In genomic region chr5:30105668-30106300, GRCm38 (mm10) we compare ENCODE assay signal across 9 mouse cellular contexts. TPM values are rescaled to one million over a fixed set of nuclear protein-coding genes. Genes with fewer than 3 reads are reported as not detected.
A peak's percentile ranks its signal among the peaks of the same experiment; 100 is the strongest.
DNase-seq lines count a peak whose midpoint lies in the region; ATAC-seq lines count a peak whose summit lies in the region.
"Had no signal": no experiment of that assay in that cellular context is flagged by ENCODE, and none has a peak within 500 bp of the region (broad histone marks: within the 10 kb centered on the region; RNA-seq: fewer than 3 reads in every experiment).

3110082J24Rik (minus strand) TSS chr5:30106086.

- peaks cover 59% of the 10 kb centered on the region for H3K4me1 ChIP-seq in hindbrain, embryonic 13.5 days (replicated peaks)
- H3K4me1 ChIP-seq in midbrain, embryonic 16.5 days (ENCODE audit: control insufficient read depth, insufficient read depth, low read length) = peaks cover 38% of the 10 kb centered on the region

- H3K9ac ChIP-seq in hindbrain, embryonic 13.5 days = peak within 1 kb of the TSS; percentile 88
- H3K9ac ChIP-seq in midbrain, embryonic 16.5 days (ENCODE audit: low read depth, low read length) = peak within 1 kb of the TSS; percentile 73

- H3K27me3 ChIP-seq in hindbrain, embryonic 13.5 days = 0 out of 2 replicates have a peak, but pooled peaks cover 11% of the 10 kb centered on the region
- no peaks in the 10 kb centered on the region; the same call in 1 of the 2 replicates for H3K27me3 ChIP-seq in midbrain, embryonic 16.5 days (ENCODE audit: control insufficient read depth, insufficient read depth, low read depth, low read length)

- peak within 1 kb of the TSS; percentile 96 for H3K4me2 ChIP-seq in hindbrain, embryonic 13.5 days
- H3K4me2 ChIP-seq in midbrain, embryonic 16.5 days (ENCODE audit: low read length) = peak within 1 kb of the TSS; percentile 99

- H3K36me3 ChIP-seq in hindbrain, embryonic 13.5 days = no peaks in the 10 kb centered on the region
- H3K36me3 ChIP-seq in midbrain, embryonic 16.5 days (ENCODE audit: control insufficient read depth, insufficient read depth, low read length) = no peaks in the 10 kb centered on the region

- peak; percentile 40 for ATAC-seq in hindbrain, embryonic 13.5 days (ENCODE audit: low FRiP score)
- ATAC-seq in midbrain, embryonic 16.5 days = peak; percentile 37

- no peaks in the 10 kb centered on the region for H3K9me3 ChIP-seq in hindbrain, embryonic 13.5 days
- no peaks in the 10 kb centered on the region for H3K9me3 ChIP-seq in midbrain, embryonic 16.5 days (replicated peaks; ENCODE audit: control insufficient read depth, low read length, poor library complexity, severe bottlenecking)

- peak; percentile 33 to 50 for DNase-seq in frontal cortex, postnatal 10 days (ENCODE audit: low spot score in 2 of 2)
- DNase-seq in frontal cortex, postnatal 14 days (ENCODE audit: low spot score in 2 of 2) = no peak
- DNase-seq in ovary, postnatal 36 days (ENCODE audit: low spot score) = peak; percentile 5
- no peak for DNase-seq in ovary, postnatal 14 days (ENCODE audit: low spot score)
- DNase-seq in MN1 (ENCODE audit: low spot score) = no peak
- DNase-seq in gastrocnemius, postnatal 25 days = no peak

- WGBS in hindbrain, embryonic 13.5 days = under 1% methylated on average over 29 of the region's 29 CpGs
- WGBS in midbrain, embryonic 16.5 days = under 1% methylated on average over 29 of the region's 29 CpGs

- peak within 1 kb of the TSS; percentile 91 for H3K27ac ChIP-seq in hindbrain, embryonic 13.5 days
- peak within 1 kb of the TSS; percentile 83 for H3K27ac ChIP-seq in midbrain, embryonic 16.5 days (ENCODE audit: low read length)

- H3K4me3 ChIP-seq in hindbrain, embryonic 13.5 days = peak within 1 kb of the TSS; percentile 77
- peak within 1 kb of the TSS; percentile 63 for H3K4me3 ChIP-seq in midbrain, embryonic 16.5 days (ENCODE audit: low read depth, low read length)
- H3K4me3 ChIP-seq: erythroblast, embryonic 14.5 days had no signal

RNA-seq across cellular contexts. Expression of gene 3110082J24Rik, which starts in this region (rescaled TPM):
- polyA plus RNA-seq in hindbrain, embryonic 13.5 days (2015; fragmentation: Nextera tagmentation; extraction: Ambion mirVana) = 6.4 and 7.2 TPM in 2 replicates
- polyA plus RNA-seq in midbrain, embryonic 16.5 days (2015; fragmentation: Nextera tagmentation; extraction: Ambion mirVana) = 2.6 and 3.7 TPM in 2 replicates
- not detected for total RNA-seq in gastrocnemius, postnatal 25 days (2021)
- polyA plus RNA-seq: erythroblast, embryonic 14.5 days had no signal

Comparison
In these comparisons a context has a peak if more than half of its experiments do, and no peak if none do; other contexts are left out.
1. DNase-seq: peak in frontal cortex, postnatal 10 days (2 of 2) and ovary, postnatal 36 days (single experiment); none in frontal cortex, postnatal 14 days (0 of 2), ovary, postnatal 14 days (single experiment), MN1 (single experiment) and gastrocnemius, postnatal 25 days (single experiment).